Mouse (Mus musculus) erythroblast, embryonic 14.5 days (primary cell): ENCODE data around the gene Ttc30b.

Source experiments
- GATA1 ChIP-seq: IDR thresholded peaks from 2 replicates; pipeline ENCODE4 v1.6.1; 2012; ENCODE audit warnings: low read length, inconsistent platforms, mixed read lengths
- TAL1 ChIP-seq: IDR thresholded peaks from 3 replicates; pipeline ENCODE4 v1.6.1; 2012; ENCODE audit warnings: low read length, inconsistent platforms, mixed read lengths

DNA sequence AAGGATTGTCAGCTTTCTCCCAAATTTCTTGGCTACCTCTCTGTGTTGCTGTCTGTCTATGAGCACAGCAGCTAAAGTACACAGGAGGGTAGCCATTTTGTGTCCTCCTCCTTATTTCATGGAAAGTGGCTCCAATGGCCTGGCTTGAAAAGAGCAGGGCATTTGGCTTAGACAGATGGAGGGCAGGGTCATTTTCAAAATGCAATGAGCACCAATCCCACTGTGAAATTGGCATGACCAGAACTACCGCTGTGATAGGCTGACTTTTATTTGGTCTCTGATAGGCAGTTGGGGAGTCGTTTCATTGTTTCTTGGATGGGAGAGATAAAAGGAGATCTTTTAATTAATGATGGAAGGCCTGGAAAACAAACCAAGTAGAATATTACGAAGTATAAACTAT is 45.5 kb upstream of the Ttc30b start:
- TF ChIP-seq GATA1 (no peak), TAL1 (no peak)
